Mouse (Mus musculus): ENCODE measurements at regions not wholly inside any gene's neighbourhood (a gene's known extent, or its start where the extent isn't known, plus 50 kb on each side); places are given as distances from the start of the nearest gene placed in this dataset.

DNA sequence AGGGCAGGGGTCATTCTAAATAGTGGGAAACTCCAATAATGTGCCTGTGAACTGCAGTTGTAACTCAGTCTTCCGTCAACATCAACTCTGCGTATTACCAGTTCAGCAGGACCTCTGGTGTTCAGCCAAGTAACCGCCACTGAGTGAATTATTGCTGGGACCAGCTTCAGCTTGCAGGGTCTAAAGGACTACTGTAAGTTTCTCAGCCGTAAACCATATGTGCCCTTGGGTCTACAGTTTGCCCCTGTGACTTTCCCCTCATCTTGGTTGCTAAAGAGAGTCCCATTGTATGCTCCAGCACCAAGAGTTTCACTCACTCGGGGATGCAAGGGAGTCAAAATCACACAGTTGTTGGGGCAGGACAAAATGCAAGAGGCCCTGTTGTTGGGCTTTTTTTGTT is 399.6 kb upstream of the Atp11b start:
- no peak for TF ChIP-seq CTCF (IDR thresholded peaks at IDR 0.05; ENCODE audit: borderline replicate concordance, insufficient read depth, low read depth, low read length)
- no peak for TF ChIP-seq POLR2A (IDR thresholded peaks at IDR 0.05; ENCODE audit: borderline replicate concordance, insufficient read depth, low read length)
- 19% methylated on average over 5 of the region's 5 CpGs for WGBS
- no peaks in the 10 kb centered on the region for H3K4me1 ChIP-seq (ENCODE audit: control insufficient read depth, insufficient read depth, low read length)
- no peak overlapping the region for H3K27ac ChIP-seq (ENCODE audit: insufficient read depth, low read length)
- no peak overlapping the region for H3K4me3 ChIP-seq (replicated peaks; ENCODE audit: insufficient read depth, low read depth, low read length)
- DNase-seq: no peak
- no peaks in the 10 kb centered on the region; the same call in 1 of the 2 replicates for H3K27me3 ChIP-seq (ENCODE audit: control insufficient read depth, insufficient read depth, low read length)

DNA sequence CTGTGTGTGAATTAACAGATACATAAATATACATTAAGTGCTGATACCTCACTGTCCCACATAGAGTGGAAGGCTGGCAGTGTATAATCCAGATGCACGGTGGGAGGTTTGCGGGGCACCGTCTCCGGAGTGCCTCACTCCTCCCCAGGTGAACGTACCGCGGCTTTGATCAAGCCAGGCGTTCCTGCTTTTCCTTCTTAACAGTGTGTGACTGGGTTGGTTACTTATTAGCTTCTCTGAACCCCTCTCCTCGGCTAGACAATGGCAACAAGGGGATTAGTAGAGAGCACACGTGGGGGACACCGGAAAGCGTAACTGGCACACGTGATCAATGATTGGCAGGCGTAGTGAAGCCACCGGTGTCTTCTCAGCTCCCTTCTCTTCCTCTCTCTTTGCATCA is 396.8 kb upstream of the Atp11b start:
- no peaks in the 10 kb centered on the region; the same call in 1 of the 2 replicates for H3K27me3 ChIP-seq (ENCODE audit: control insufficient read depth, insufficient read depth, low read length)
- H3K27ac ChIP-seq (ENCODE audit: insufficient read depth, low read length): no peak overlapping the region
- H3K4me3 ChIP-seq (replicated peaks; ENCODE audit: insufficient read depth, low read depth, low read length): no peak overlapping the region
- TF ChIP-seq CTCF (IDR thresholded peaks at IDR 0.05; ENCODE audit: borderline replicate concordance, insufficient read depth, low read depth, low read length) (no peak), POLR2A (IDR thresholded peaks at IDR 0.05; ENCODE audit: borderline replicate concordance, insufficient read depth, low read length) (no peak)
- 82% methylated on average over 15 of the region's 15 CpGs for WGBS
- no peaks in the 10 kb centered on the region for H3K4me1 ChIP-seq (ENCODE audit: control insufficient read depth, insufficient read depth, low read length)
- no peak for DNase-seq

DNA sequence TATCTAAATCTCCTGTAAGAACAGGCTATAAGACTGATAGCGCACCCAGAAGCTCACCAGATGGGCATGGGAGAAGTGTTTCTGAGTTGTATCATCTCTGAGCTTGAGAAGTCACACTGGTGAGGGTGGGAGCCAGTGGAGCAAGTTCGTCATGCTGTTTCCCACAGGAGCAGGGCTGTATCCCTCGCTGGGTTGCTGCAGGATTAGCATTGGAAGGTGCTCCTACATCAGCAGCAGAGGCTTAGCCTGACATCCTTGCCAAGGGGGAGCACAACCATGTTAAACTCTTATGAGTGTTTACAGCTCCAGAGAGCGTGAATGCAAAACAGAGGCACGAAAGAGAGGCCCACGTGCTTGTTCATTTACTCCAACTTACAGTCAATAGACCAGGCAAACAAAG is 395.4 kb upstream of the Atp11b start:
- 73% methylated on average over 6 of the region's 6 CpGs for WGBS

DNA sequence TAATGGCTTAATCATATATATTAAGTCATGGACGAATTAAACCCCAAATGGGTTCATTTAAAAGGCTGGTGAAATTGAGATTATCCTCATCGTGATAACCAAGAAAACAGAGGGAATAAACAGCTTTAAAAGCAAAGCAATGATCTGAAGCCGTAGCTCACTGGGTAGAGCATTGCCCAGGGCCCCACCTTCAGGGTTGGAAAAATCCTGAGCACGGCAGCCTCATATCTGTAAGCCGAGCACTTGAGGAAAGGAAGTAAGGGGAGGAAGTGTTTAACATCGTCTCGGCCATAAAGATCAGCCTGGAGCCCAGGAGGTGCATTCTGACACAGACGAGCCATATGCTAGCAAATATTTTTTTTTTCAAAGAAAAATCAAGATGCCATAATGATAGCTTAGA is 394.6 kb upstream of the Atp11b start:
- no peaks in the 10 kb centered on the region; the same call in 1 of the 2 replicates for H3K27me3 ChIP-seq (ENCODE audit: control insufficient read depth, insufficient read depth, low read length)
- no peak overlapping the region for H3K27ac ChIP-seq (ENCODE audit: insufficient read depth, low read length)
- no peaks in the 10 kb centered on the region for H3K4me1 ChIP-seq (ENCODE audit: control insufficient read depth, insufficient read depth, low read length)
- TF ChIP-seq POLR2A (IDR thresholded peaks at IDR 0.05; ENCODE audit: borderline replicate concordance, insufficient read depth, low read length) (no peak), CTCF (IDR thresholded peaks at IDR 0.05; ENCODE audit: borderline replicate concordance, insufficient read depth, low read depth, low read length) (no peak)
- no peak for DNase-seq
- no peak overlapping the region for H3K4me3 ChIP-seq (replicated peaks; ENCODE audit: insufficient read depth, low read depth, low read length)
- 72% methylated on average over 8 of the region's 8 CpGs for WGBS

More for the DNA sequence above, 395.4 kb upstream of the Atp11b start:
- no peak for TF ChIP-seq CTCF (IDR thresholded peaks at IDR 0.05; ENCODE audit: borderline replicate concordance, insufficient read depth, low read depth, low read length)
- TF ChIP-seq POLR2A (IDR thresholded peaks at IDR 0.05; ENCODE audit: borderline replicate concordance, insufficient read depth, low read length): no peak
- no peak for DNase-seq
- Histone ChIP-seq H3K27ac (ENCODE audit: insufficient read depth, low read length) (no peak overlapping the region), H3K4me1 (ENCODE audit: control insufficient read depth, insufficient read depth, low read length) (no peaks in the 10 kb centered on the region), H3K4me3 (replicated peaks; ENCODE audit: insufficient read depth, low read depth, low read length) (no peak overlapping the region), H3K27me3 (ENCODE audit: control insufficient read depth, insufficient read depth, low read length) (no peaks in the 10 kb centered on the region; the same call in 1 of the 2 replicates)

DNA sequence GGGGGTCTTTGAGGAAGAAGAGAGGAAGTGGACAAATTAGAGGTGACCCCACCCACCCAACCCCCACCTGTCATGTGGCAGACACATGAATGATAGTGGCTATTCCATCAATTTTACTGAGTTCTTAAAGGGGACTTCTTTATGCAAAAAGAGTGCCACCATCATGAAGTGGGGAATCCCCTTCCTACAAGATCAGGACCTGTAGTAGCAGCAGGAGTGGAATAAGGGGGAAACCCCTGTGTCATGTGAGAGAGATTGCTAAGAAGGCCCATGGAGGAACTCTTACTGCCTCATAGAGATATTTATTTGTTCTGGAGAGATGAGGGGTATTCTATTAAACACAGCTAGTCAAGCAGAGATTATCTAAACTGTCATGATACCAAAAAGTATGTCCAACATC is 393.4 kb upstream of the Atp11b start:
- no peak for DNase-seq
- no peak overlapping the region for H3K4me3 ChIP-seq (replicated peaks; ENCODE audit: insufficient read depth, low read depth, low read length)
- H3K4me1 ChIP-seq (ENCODE audit: control insufficient read depth, insufficient read depth, low read length): no peaks in the 10 kb centered on the region
- TF ChIP-seq POLR2A (IDR thresholded peaks at IDR 0.05; ENCODE audit: borderline replicate concordance, insufficient read depth, low read length) (no peak), CTCF (IDR thresholded peaks at IDR 0.05; ENCODE audit: borderline replicate concordance, insufficient read depth, low read depth, low read length) (no peak)
- no peak overlapping the region for H3K27ac ChIP-seq (ENCODE audit: insufficient read depth, low read length)
- H3K27me3 ChIP-seq (ENCODE audit: control insufficient read depth, insufficient read depth, low read length): no peaks in the 10 kb centered on the region; the same call in 1 of the 2 replicates

DNA sequence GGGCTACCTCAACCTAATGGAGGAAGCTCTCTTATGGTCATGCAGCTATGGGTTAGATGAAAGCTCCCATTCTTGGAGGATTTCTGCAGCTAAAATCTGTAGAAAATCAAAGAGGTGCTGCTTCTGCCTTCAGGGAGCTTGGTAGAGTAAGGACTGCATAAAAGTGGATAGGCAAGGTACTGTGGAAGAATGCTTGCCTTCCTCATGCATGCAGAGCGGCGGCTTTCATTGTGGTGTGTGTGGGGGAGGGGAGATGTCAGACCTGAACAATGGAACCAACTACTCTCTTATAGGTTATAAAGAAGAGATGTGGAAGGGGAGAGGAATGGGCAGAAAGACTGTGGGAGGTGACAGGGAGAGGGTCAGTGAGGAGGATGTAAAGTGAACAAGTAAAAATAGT is 392.8 kb upstream of the Atp11b start:
- TF ChIP-seq CTCF (IDR thresholded peaks at IDR 0.05; ENCODE audit: borderline replicate concordance, insufficient read depth, low read depth, low read length): no peak

DNA sequence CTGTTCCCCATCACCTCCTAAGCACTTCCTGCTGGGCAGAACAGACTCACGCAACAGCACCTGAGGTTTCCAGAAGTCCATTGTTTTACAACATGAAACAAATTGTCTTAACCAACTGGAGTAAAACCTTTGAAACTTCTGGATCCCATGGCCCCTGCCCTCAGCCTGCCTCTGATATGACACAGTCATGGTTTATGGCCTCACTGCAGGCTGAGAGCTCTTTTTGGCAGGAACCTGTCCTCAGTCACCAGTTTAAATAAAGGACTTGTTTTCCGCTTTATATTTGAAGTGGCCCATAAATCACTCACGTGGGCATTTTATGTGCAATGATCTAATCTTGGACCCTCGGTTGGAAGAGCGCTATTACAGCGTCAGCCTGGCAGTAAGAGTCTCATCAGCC is 388.5 kb upstream of the Atp11b start:
- TF ChIP-seq POLR2A (IDR thresholded peaks at IDR 0.05; ENCODE audit: borderline replicate concordance, insufficient read depth, low read length) (no peak), CTCF (IDR thresholded peaks at IDR 0.05; ENCODE audit: borderline replicate concordance, insufficient read depth, low read depth, low read length) (no peak)
- Histone ChIP-seq H3K27ac (ENCODE audit: insufficient read depth, low read length) (no peak overlapping the region), H3K4me1 (ENCODE audit: control insufficient read depth, insufficient read depth, low read length) (no peaks in the 10 kb centered on the region), H3K27me3 (ENCODE audit: control insufficient read depth, insufficient read depth, low read length) (no peaks in the 10 kb centered on the region), H3K4me3 (replicated peaks; ENCODE audit: insufficient read depth, low read depth, low read length) (no peak overlapping the region)
- 91% methylated on average over 6 of the region's 6 CpGs for WGBS
- DNase-seq: no peak

More for the DNA sequence above, 392.8 kb upstream of the Atp11b start:
- WGBS: 85% methylated on average over 2 of the region's 2 CpGs
- Histone ChIP-seq H3K4me3 (replicated peaks; ENCODE audit: insufficient read depth, low read depth, low read length) (no peak overlapping the region), H3K4me1 (ENCODE audit: control insufficient read depth, insufficient read depth, low read length) (no peaks in the 10 kb centered on the region), H3K27me3 (ENCODE audit: control insufficient read depth, insufficient read depth, low read length) (no peaks in the 10 kb centered on the region; the same call in 1 of the 2 replicates), H3K27ac (ENCODE audit: insufficient read depth, low read length) (no peak overlapping the region)
- no peak for DNase-seq

DNA sequence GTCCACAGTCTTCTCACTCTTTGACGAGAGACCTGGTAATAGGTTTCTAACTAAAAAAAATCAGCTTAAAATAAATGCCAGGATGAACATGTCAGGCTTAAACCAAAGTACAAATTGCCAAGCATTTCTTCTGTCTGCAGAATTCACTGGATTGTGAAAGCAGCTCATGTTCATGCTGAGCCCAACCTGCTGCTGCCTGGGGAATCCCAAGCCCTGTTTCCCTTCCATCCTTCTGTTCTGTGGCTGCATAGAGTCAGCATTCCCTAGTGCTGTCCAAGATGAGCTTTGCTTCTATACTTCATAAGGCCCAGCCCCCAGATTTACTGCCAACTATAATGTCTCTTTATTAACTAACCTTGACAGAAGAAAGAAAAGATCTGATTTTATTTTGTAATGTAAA is 381.6 kb upstream of the Atp11b start:
- Histone ChIP-seq H3K27ac (ENCODE audit: insufficient read depth, low read length) (no peak overlapping the region), H3K4me3 (replicated peaks; ENCODE audit: insufficient read depth, low read depth, low read length) (no peak overlapping the region), H3K27me3 (ENCODE audit: control insufficient read depth, insufficient read depth, low read length) (no peaks in the 10 kb centered on the region), H3K4me1 (ENCODE audit: control insufficient read depth, insufficient read depth, low read length) (no peaks in the 10 kb centered on the region)
- TF ChIP-seq POLR2A (IDR thresholded peaks at IDR 0.05; ENCODE audit: borderline replicate concordance, insufficient read depth, low read length): no peak
- no peak for TF ChIP-seq CTCF (IDR thresholded peaks at IDR 0.05; ENCODE audit: borderline replicate concordance, insufficient read depth, low read depth, low read length)
- 13% methylated on average over 1 of the region's 1 CpGs for WGBS
- no peak for DNase-seq
